Mouse (Mus musculus) cerebellum, postnatal 10 days (tissue): ENCODE measurements around the gene Asl.
"Not testable (repeated sequence)": the region's sequence is repeated elsewhere in the genome, so short reads cannot be mapped to it uniquely, and the experiment has no call there.

Experiments used
- DNase-seq, 2 experiments: peaks; one replicate each; pipeline ENCODE4 v3.0.0; 2021; ENCODE audit warnings: mixed read lengths in 2 of 2

The Asl gene

GRCm38 (mm10) chr5:130044201-130044695, 15.2 kb upstream of the Asl start:
- DNase-seq, result peak; percentile 85 to 87

- DNase-seq, result no peak
These were observed 14.7 kb upstream of the Asl start for GRCm38 (mm10) chr5:130043741-130044140.

GRCm38 (mm10) chr5:130041262-130041661, 12.2 kb upstream of the Asl start:
- no peak for DNase-seq

- DNase-seq, result no peak
These were observed 11.8 kb upstream of the Asl start for GRCm38 (mm10) chr5:130040797-130041196.

- peak; percentile 73 to 78 for DNase-seq
These were observed 8.9 kb upstream of the Asl start for GRCm38 (mm10) chr5:130037752-130038455.

GRCm38 (mm10) chr5:130036300-130036699, 7.3 kb upstream of the Asl start:
- DNase-seq, result not testable (repeated sequence)

GRCm38 (mm10) chr5:130033869-130034268, 4.8 kb upstream of the Asl start:
- DNase-seq, result no peak

GRCm38 (mm10) chr5:130031410-130032390, 2.7 kb upstream of the Asl start:
- DNase-seq, result no peak

GRCm38 (mm10) chr5:130027696-130028095, 1.4 kb downstream of the Asl start:
- DNase-seq, result no peak

- DNase-seq, result no peak
These were observed 1.9 kb downstream of the Asl start for GRCm38 (mm10) chr5:130027134-130027533.

GRCm38 (mm10) chr5:130023767-130024539, 5.1 kb downstream of the Asl start:
- peak; percentile 86 to 91 for DNase-seq

GRCm38 (mm10) chr5:130023067-130023766, 5.8 kb downstream of the Asl start:
- no peak for DNase-seq

- DNase-seq, result no peak
These were observed 6.7 kb downstream of the Asl start for GRCm38 (mm10) chr5:130022366-130022765.

- DNase-seq, result peak; percentile 58 to 74
These were observed 7.6 kb downstream of the Asl start for GRCm38 (mm10) chr5:130021361-130021966.

GRCm38 (mm10) chr5:130019461-130019860, 9.6 kb downstream of the Asl start:
- DNase-seq, result no peak

GRCm38 (mm10) chr5:130015104-130015503, 13.9 kb downstream of the Asl start:
- no peak for DNase-seq

- DNase-seq, result no peak
These were observed 18.1 kb downstream of the Asl start for GRCm38 (mm10) chr5:130010961-130011360.

- DNase-seq, result no peak
These were observed 19.3 kb downstream of the Asl start for GRCm38 (mm10) chr5:130009784-130010183.

GRCm38 (mm10) chr5:130008034-130008590, 20.9 kb downstream of the Asl start:
- DNase-seq, result no peak

GRCm38 (mm10) chr5:130007344-130007743, 21.7 kb downstream of the Asl start:
- DNase-seq, result no peak

GRCm38 (mm10) chr5:130003229-130003628, 25.8 kb downstream of the Asl start:
- DNase-seq, result no peak
